Mouse (Mus musculus) lung, adult 2 months (tissue): ENCODE measurements around the gene Zbtb8os.

Experiments used
- CTCF ChIP-seq: fragments of 200-500 bp; IDR thresholded peaks from 2 replicates; pipeline ENCODE4 v1.5.1; 2011; ENCODE audit warnings: mild to moderate bottlenecking, low read length, control low read depth; ENCODE audit not compliant: insufficient read depth
- POLR2A ChIP-seq: fragments of 200-500 bp; IDR thresholded peaks from 2 replicates; pipeline ENCODE4 v1.6.1; 2011; ENCODE audit warnings: low read depth, mild to moderate bottlenecking, control low read depth, low read length, borderline replicate concordance; ENCODE audit errors: extremely low read depth

- TF ChIP-seq POLR2A (no peak), CTCF (no peak)
Observed at GRCm38 (mm10) chr4:129322042-129322441, 13.5 kb upstream of the Zbtb8os start.
